Mouse (Mus musculus) adrenal gland, postnatal 25 days (tissue): ENCODE results near the gene Grtp1. TPM values are rescaled to one million over a fixed set of nuclear protein-coding genes. Genes with fewer than 3 reads are reported as not detected.
A peak's percentile ranks its signal among the peaks of the same experiment; 100 is the strongest.

Source experiments
- DNase-seq: peaks from one replicate; pipeline ENCODE4 v3.0.0; 2021; ENCODE audit warnings: mixed read lengths
- total RNA-seq: library from RNA; stranded (reverse); gene quantifications from 2 replicates; pipeline ENCODE4 v1.2.3, GENCODE M21; 2021

Gene Grtp1
- total RNA-seq, 1 experiment from 2014 or later: 22.1 TPM

GRCm38 (mm10) chr8:13174305-13174704 lies 26.1 kb downstream of the Grtp1 start:
- DNase-seq: no peak

- no peak for DNase-seq
Observed at GRCm38 (mm10) chr8:13170510-13170909, 29.9 kb downstream of the Grtp1 start.

GRCm38 (mm10) chr8:13164361-13164760 lies 36.1 kb downstream of the Grtp1 start:
- no peak for DNase-seq

- DNase-seq: no peak
Observed at GRCm38 (mm10) chr8:13163563-13163962, 36.9 kb downstream of the Grtp1 start.

- DNase-seq: no peak
Observed at GRCm38 (mm10) chr8:13162098-13162497, 38.3 kb downstream of the Grtp1 start.

- no peak for DNase-seq
Observed at GRCm38 (mm10) chr8:13160691-13161090, 39.7 kb downstream of the Grtp1 start.

- DNase-seq: peak; percentile 23
Observed at GRCm38 (mm10) chr8:13159377-13159881, 41.0 kb downstream of the Grtp1 start.

- DNase-seq: peak; percentile 100
Observed at GRCm38 (mm10) chr8:13158718-13159376, 41.6 kb downstream of the Grtp1 start, which contains the start of gene Lamp1. TSS of gene Lamp1 (plus strand) at chr8:13159161.

- no peak for DNase-seq
Observed at GRCm38 (mm10) chr8:13156327-13157097, 43.9 kb downstream of the Grtp1 start.

GRCm38 (mm10) chr8:13155358-13155757 lies 45.1 kb downstream of the Grtp1 start:
- DNase-seq: no peak

- peak; percentile 19 for DNase-seq
Observed at GRCm38 (mm10) chr8:13154099-13154498, 46.3 kb downstream of the Grtp1 start.

GRCm38 (mm10) chr8:13150929-13151328 lies 49.5 kb downstream of the Grtp1 start:
- no peak for DNase-seq

GRCm38 (mm10) chr8:13149866-13150265 lies 50.6 kb downstream of the Grtp1 start:
- no peak for DNase-seq

- DNase-seq: no peak
Observed at GRCm38 (mm10) chr8:13149287-13149686, 51.1 kb downstream of the Grtp1 start.

- DNase-seq: peak; percentile 28
Observed at GRCm38 (mm10) chr8:13148476-13148875, 51.9 kb downstream of the Grtp1 start.

GRCm38 (mm10) chr8:13141681-13142080 lies 58.7 kb downstream of the Grtp1 start:
- DNase-seq: no peak

GRCm38 (mm10) chr8:13139641-13140182 lies 60.7 kb downstream of the Grtp1 start:
- DNase-seq: no peak

GRCm38 (mm10) chr8:13132220-13132619 lies 68.2 kb downstream of the Grtp1 start:
- peak; percentile 50 for DNase-seq

GRCm38 (mm10) chr8:13124897-13125296 lies 75.5 kb downstream of the Grtp1 start:
- no peak for DNase-seq

- DNase-seq: no peak
Observed at GRCm38 (mm10) chr8:13122887-13123421, 77.5 kb downstream of the Grtp1 start.
